Mouse (Mus musculus): Measurements from ENCODE around the gene Dusp7.

The Dusp7 gene

DNA sequence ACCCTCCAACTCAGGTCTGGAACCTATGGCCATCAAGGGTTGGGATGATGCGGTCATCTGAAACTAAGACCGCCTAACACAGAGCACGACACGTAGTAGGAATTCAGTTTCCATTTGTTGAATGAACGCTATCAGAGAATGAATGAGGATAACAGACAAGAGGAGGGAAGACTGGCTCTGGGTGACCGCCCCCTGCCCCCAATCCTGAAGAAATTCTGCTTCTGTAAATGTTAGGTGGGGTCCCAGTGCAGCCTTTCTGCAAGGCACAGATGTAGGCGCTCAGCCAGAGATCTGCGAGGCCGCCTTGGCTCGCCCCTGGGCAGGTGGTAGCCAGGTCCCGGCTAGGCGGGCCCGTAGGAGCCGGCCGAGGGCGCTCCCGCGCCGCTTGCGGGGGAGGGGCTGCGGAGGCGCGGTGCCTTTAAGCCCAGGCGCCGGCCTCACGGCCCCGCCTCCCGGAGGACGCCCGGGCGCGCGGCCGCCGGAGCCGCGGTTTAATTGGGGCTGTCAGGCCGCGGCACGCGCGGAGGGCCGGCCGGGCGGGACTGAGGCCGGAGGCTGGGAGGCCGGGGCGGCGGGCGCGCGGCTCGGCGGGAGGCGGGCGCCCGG is at the start of gene Dusp7:
TSS of gene Dusp7 (plus strand) at position 521 of the 606 bp plus-strand sequence.
- peak; percentile 84 for DNase-seq (ENCODE audit: low spot score)

DNA sequence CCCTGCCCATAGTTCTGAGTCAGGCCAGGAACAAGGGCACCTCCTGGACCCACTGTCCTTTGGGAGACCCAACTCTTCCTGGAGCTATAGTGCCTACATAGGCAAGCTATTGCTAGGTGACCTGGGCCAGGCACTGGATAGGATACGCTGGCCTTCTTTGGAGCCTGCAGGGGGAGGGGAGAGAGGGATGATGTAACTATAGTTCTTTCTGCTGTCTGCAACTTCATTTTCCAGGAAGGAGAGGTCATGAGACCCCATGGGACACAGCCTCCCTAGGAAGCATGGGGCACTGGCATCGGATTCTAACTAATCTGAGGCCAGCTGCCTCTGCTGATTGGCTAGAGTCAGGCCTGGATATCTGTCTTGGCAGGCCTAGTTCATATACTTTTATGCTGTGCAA is 49.3 kb upstream of the Dusp7 start:
- DNase-seq (ENCODE audit: low spot score), result no peak

DNA sequence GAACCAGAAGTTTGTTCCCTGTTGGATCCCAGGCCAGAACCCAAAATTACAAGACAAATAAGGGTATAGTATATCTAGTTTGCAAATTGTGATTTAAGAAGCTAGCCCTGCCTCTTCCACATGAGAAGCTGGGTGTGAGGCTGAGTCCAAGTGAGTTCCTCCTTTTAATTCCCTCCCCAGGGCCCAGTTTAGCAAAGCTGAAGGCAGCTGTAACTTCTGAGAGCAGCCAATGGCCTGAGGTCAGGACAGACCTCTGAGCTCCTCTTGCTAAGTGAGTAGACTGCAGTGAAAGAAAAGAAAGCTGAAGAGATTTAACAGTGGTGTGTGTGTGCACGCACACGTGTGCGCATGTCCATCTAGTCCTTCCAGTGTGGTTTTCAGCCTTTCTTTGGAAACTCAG is 45.9 kb upstream of the Dusp7 start:
- no peak for DNase-seq (ENCODE audit: low spot score)

DNA sequence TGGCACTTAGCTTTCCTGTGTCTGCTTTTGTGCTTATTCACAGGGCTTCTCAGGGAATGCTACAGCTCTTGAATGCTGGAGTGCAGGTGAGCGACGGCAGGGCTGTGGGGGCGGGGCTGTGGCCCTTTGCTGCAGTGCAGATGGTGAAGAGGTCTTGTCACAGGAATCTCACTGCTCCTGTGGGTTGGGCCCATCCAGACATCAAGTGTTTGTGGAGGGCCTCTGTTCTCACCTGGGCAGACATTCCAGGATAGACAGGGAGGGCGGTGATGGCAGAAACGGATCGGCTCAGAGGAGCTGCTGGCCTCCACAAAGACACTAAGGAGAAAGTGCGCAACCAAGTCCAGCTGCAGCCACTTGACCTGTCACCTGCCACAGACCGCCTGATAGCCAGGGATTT is 42.2 kb upstream of the Dusp7 start:
- DNase-seq (ENCODE audit: low spot score), result no peak

DNA sequence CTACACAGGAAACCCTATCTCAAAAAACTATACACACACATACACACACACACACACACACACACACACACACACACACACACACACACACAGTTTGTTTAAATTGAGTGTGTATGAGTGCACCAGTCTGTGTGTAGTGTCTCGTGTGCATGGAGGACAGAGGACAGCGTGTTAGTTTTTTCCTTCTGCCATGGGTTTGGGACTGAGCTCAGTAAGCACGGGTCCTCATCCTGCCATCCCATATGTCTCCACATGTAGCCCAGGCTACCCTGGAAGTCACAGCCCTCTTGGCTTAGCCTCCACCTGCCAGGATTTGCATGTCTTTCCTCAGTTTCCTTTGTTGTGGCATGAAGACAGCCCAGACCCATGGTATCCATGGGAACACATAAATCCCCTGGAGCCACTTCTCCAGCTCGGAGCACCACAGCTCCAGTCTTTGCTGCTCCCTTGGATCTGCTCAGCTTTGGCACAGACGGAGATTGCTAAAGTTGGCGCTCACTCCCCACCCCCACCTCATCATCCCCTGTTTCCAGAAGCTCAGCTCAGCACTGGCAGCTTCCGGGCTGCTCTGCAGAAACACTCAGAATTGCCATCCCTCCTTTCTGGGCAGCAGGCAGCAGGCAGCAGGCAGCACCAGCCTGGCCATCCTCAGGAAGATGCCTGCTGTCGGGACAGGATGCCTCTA is 41.2 kb upstream of the Dusp7 start:
- no peak for DNase-seq (ENCODE audit: low spot score)

DNA sequence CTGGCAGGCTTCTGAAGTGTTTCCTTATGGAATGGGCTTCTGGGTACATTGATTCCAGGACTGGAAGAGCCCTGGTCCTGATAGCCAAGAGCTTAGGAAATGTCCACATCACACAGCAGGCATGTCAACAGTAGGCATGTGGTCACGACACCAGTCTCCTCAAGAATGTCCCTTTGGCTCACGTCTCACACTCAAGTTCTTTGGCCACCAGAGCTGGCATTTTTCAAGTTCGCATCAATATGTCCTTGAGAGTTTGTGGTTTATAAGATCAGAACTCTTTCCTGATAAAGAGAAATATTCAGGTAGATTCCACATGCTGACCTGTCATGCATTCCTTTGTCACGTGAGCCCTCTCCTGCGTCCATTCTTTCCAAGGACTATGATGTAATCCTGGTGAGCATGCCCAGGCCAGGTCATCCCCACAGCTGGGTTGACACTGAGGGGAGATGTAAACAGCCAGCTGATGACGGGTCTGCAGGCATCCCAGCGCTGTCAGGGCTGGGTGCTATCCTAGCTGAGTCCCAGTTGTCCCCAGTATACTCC is 40.3 kb upstream of the Dusp7 start:
- DNase-seq (ENCODE audit: low spot score), result no peak

DNA sequence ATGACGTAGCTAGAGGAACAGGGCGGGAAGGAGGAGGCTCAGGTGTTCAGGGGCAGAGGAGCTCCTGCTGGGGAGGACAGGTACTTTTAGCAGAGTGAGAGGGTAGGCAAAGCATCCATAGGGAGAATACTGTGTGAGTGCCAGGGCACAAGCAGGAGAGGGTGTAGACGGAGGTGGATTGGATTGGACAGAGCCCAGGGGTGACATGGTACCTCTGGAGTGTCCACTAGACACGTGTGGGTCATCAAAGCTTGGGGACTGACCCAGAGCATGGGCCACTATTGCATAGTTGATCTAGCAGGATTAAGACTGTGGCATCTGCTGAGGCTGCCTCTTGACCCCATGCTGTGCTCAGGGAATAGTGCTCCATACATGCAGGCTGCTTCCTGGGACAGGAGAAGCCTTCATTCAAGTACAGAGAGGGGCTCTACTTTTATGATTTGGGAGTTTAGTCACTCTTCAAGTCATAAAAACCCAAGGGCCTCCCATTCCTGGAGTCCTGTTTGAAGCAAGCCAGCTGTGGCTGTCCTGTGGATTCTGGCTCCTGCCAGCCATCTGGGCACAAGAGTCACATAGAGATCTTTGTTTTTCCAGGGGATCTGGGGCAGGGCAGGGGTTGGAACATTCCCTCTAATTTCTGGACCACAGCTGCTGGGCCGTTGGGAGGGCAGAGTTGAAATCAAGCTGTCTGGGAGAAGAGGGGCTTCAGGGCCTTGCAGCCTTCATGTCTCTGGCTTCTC is 39.5 kb upstream of the Dusp7 start:
- no peak for DNase-seq (ENCODE audit: low spot score)

DNA sequence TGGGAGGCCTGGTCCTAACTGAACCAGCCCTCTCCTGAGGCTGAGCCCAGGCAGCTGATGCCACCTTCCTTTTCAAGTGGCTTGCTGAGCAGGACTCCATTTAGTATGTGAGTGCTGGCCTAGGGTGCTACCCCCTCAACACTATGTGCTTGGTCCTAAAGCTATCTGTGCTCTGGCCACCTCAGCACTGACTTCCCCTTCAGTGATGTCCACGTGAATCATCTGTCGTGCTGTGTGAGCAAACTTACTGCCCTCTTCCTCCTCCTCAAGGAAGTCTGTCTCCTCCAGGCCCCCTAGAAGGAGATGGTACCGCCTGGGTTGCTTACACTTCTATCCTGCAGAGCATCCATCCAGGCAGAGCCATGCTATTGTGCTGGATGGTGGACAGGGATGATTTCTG is 35.7 kb upstream of the Dusp7 start:
- DNase-seq (ENCODE audit: low spot score), result no peak

DNA sequence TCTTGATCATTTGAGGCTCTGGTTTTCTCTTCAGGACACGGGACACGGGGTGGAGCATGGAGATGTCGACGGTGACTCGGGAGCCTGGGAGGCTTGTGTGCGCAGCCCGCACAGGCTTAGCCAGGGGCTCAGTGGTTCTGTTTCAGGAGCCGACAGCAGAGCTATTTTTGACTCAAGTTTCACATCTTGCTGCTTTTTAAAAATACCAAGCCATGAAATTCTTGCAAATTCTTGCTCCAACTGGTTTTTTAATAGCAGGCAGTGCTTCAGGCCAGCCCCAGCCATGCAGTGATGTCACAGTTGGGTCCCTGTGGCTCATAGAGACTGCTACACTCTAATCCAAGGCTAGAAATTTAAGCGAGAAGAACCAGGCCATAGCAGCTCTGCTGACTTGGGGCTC is 30.8 kb upstream of the Dusp7 start:
- DNase-seq (ENCODE audit: low spot score), result no peak

DNA sequence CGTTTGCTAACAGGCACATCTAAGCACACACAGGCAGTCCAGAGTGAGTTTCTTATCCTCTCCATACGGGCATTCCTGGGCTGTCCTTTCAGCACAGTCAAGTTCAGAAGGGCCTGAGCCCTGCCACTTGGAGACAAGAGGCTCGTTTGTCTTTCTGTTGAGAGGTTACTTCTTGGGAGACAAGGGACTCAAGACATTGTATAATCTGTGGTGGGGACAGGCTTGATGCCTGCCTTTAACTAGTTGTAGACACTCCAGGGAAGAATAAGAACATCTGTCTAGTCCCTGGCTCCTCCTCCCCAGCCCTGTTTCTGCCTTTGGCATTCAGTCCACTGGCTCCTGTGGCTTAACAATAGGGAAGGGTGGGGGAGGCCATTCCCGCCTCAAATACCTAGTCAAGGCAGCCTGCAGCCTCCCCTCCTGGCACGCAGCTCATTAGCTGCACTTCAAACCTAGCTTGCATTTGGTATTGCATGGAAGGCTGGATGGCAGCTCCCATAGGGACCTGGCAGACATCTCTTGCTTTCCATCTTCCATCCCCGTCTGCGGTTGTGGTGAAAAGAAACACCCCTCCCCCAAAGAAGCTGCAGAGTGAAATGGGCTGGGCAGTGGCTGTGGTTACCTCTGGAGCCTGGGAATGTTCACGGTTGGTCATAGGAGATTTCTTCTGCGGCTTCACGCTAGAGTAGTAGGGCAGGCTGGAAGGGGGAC is 29.8 kb upstream of the Dusp7 start:
- DNase-seq (ENCODE audit: low spot score), result no peak

DNA sequence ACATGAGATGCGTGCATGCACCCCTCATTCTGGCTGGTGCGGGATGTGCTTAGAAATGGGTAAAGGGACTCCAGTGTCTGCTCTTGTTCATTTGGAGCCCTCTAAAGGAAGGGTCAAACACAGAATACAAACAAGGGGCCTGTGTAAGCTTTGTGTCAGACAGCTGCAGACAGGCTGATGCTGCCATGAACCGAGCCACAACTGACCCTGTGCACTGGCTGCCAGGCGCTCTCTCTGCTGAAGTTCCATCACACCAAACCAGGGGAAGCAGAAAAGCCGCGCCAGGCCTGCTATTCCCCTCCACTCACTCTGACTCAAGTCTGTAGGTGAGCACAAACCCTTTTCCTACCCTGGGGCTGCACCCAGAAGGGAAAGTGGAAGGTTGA is 29.3 kb upstream of the Dusp7 start:
- no peak for DNase-seq (ENCODE audit: low spot score)

DNA sequence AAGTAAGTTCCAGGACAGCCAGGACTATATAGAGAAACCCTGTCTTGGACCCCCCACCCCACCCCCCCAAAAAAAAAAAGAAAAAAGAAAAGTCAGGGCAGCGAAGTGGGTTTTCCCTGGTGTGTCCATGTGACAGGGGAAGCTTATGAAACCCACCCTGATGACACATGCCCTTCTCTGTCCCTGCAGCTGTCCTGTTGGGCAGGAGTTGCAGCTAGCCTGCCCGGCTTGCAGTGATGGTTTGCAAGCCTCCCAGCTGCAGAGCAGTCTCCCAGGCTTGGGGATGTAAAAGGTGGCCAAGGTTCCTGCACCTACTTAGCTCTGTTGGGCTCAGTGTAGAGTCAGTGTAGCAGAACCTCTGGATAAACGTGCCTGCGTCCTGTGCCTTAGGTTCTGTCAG is 28.7 kb upstream of the Dusp7 start:
- no peak for DNase-seq (ENCODE audit: low spot score)

DNA sequence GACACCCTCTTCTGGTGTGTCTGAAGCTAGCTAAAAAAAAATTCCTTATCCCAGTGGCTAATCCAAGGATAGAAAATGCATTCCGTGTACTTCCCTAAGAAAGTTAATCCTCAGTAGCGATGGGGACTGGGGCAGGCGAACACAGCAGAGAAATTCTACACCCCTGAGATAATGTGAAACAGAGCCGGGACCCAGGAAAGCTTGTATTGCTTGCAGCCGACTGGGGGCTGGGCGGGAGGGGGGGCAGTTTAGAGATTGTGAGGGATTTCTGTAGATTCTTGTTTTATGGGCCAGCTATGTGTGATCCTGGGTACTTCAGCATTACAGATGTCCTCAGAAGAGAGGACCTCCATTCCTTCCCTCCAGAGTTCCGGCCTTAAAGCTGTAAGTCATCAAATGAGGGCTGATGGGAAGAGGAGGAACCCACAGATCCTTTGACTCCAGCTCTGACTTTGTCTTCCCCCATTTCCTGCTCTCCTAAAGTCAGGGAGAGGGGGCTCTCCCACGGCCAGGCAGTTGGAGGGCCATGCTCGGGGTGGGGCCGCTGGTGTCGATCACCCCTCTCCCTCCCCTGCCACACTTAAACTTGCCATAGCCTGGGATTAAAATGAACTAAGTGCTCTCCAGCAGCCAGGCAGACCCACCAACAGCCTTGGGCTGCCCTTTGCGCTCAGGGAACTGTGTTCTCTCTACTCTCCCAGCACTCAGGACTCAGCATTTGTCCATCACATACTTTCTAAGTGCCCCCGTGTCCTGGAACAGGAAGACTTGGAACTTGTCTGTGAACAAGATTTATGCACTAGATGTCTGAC is 27.7 kb upstream of the Dusp7 start:
- DNase-seq (ENCODE audit: low spot score), result no peak

DNA sequence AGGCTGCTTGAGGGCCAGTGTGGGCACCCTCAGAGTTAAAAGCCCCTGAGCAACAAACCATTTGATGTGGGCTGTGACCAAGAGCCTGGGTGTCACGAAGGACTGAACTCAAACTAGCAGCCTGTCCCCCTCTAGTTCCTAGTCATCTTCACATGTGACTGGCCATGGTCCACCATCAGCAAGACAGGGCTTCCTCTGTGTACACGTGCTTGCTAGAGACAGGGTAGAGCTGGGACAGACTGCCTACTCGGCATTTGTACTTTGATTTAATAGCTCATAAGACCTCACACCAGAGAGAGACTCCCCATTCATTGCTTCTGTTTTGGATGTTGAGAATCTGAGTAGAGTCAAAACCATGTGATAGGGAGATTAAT is 27.1 kb upstream of the Dusp7 start:
- no peak for DNase-seq (ENCODE audit: low spot score)

DNA sequence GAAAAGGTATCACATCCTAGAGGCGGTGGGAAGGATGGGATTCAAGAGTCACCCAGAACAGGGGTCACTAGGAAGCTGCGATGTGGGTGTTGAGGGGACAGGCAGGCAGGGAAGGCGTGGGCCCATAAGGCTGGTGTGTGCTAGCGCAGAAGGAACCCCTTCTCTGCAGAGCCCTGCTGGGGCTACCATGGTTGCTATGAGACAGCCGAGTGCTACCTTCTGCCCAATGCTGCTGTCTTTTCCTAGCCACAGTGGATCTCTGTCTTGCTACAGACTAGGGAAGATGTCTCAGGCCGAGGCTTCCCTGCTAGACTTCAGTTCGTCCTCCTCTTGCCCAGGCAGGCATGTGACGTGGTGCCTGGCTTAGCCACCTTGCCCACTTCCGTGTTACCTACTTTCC is 25.9 kb upstream of the Dusp7 start:
- no peak for DNase-seq (ENCODE audit: low spot score)

DNA sequence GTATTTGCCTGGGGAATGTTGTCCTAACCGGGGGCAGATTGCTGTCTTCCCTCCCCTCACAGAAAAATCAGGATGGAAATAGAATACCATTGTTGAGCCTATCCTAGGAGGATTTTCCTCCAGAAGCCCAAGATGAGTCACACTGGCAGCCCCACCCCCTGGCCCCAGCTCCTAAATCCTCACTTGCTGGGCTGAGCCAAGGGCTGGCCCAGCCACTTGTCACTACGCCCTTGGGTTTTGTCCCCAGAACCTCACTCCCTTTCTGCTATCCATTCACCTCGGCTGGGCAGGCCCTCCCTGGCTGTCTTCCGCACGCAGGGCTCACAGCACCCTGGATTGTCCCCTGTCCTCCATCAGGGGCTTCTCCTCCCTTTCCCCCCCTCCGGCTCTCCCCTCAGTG is 23.3 kb upstream of the Dusp7 start:
- DNase-seq (ENCODE audit: low spot score), result peak; percentile 49

DNA sequence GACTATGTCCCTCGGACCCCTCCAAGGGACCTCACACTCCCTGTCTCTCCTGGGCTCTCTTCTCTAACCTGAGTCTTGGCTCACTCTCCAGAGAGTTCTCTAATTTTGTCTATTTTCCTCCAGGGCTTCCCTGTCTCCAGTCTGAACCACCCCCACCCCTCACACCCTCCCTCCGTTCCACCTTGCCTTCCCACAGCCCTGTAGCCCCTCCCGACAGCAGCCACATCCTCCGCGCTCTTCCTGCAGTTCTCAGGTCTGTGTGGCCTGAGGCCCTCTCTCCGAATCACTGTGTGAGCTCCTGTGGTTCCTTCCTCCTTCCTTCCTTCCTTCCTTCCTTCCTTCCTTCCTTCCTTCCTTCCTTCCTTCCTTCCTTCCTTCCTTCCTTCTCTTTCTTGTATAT is 22.8 kb upstream of the Dusp7 start:
- DNase-seq (ENCODE audit: low spot score), result no peak

DNA sequence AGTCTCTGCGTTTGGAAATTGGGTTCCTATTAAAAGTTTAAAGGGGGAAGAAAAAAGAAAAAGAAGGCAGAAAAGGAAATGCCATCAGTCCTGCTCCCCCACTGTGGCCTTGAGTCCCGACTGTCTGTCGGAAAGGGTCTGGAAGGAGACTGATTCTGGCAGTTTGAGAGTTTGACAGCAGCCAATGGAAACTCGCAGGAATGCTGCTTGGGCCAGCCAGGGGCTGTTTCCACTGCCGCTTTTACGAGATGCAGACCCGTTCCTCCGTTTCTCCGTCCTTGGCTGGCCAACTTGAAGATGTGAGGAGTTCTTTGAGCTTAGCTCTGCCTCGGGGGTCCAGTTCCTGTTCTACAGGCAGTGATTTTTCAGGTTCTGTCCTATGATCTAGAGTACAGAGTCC is 20.2 kb upstream of the Dusp7 start:
- no peak for DNase-seq (ENCODE audit: low spot score)

DNA sequence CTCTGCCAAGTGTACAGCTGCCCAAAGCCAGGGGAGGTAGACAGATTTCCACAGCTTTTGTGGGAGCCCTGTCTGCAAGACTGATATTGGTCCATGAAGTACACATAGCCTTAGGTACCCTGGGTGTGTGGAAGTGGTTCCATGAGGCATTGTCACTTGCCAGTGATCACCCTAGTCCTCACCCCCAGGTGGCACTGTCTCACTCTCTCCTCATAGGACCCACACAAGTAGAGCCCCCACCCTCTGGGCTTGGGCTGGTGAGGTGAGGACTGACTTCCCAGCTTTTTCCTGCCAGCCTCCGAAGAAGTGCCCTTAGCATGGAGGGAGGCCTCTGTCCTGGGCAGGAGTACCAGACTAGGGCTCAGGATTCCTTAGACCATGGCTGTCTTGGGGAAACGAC is 19.4 kb upstream of the Dusp7 start:
- DNase-seq (ENCODE audit: low spot score), result peak; percentile 25

DNA sequence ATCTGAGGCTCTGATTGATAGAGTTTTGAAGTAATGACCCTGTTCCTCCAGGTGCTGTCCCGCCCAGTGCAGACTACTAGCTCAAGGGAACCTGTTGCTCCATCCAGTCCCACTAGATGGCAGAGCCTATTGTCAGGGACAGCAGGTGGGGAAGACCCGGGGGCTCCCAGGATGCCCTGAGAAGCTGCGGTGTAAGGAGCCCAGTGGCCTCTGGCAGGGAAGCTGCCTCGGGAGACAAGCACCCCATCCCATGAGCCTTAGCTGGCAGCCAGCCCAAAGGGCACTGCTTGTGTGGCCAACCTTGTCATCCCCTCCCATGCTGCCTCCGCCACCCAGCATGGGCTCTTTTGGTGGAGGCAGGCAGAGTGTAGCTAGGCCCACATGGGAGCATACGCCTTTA is 17.3 kb upstream of the Dusp7 start:
- no peak for DNase-seq (ENCODE audit: low spot score)

DNA sequence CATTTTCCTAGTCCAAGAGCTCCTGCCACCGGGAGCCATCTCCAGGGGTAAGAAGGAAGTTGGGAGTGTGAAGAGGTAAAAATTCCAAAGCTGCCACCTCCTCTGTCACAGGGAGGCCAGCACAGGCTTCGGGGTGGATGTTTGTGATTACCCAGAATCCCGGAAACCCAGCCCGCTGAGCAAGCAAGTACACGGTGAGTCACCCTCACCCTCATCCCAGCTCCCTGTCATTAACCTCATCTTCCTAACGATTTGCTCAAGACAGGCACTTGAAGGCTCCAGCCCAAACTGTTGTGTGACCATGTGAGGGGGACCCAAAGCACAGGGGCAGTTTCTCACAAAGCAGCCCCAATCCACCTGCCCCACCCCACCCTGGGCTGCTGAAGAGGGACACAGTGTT is 14.7 kb upstream of the Dusp7 start:
- peak; percentile 36 for DNase-seq (ENCODE audit: low spot score)

DNA sequence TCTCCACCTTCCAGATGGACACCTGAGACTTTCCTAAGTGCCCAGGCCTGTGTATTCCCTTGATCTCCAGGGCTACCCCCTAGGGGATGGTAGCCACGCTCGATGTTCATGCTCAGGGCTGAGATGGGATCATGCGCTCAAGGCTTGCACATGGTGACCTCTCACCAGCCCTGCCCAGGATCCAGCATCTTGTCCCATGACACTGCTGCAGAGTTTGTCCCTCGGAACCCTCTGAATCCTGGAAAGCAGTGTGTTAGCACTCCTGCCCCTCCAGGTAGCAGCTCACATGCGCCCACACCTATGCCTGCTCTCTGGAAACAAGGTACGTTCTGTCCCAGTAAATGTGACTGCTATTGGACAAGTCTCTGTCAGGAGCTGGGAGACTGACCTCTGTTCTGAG is 13.6 kb upstream of the Dusp7 start:
- no peak for DNase-seq (ENCODE audit: low spot score)
